In the genomic region with DNA sequence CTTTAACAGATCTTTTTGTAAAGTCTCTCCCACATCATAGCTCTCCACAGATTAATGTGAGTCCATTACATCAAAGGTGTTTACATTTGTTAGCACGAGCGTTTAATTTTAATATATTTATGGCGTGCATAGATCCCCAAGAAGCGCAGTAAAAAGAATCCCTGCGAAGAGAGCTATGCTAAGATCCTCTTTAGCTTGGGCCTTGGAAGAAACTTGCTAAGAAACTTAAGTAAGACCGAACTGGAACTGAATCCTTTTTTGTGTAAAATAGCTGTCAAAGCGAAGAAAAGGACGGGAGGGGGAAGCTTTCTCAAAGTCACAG, we compare ENCODE assay signal across 9 mouse cellular contexts. TPM values are rescaled to one million over a fixed set of nuclear protein-coding genes. Genes with fewer than 3 reads are reported as not detected.
A peak's percentile ranks its signal among the peaks of the same experiment; 100 is the strongest.
DNase-seq lines count a peak whose midpoint lies in the region; ATAC-seq and TF ChIP-seq lines count a peak whose summit lies in the region.
"Had no signal": no experiment of that assay in that cellular context is flagged by ENCODE, and none has a peak within 500 bp of the region (broad histone marks: within the 10 kb centered on the region; RNA-seq: fewer than 3 reads in every experiment).

No protein-coding gene starts in this region.

- TF ChIP-seq CTCF in heart, adult 2 months (IDR thresholded peaks at IDR 0.05) = no peak
- no peak for TF ChIP-seq CTCF in testis, adult 2 months (IDR thresholded peaks at IDR 0.05; ENCODE audit: control insufficient read depth, insufficient read depth, insufficient replicate concordance, low read depth, low read length)

- H3K79me2 ChIP-seq in heart, adult 2 months (replicated peaks; ENCODE audit: control insufficient read depth, insufficient read depth, low read length) = no peaks in the 10 kb centered on the region

- H3K4me2 ChIP-seq in liver, embryonic 13.5 days = peak overlapping the region; percentile 85

- peak overlapping the region; percentile 56 for H3K4me3 ChIP-seq in heart, adult 2 months
- H3K4me3 ChIP-seq in testis, adult 2 months (ENCODE audit: control insufficient read depth, low read depth, low read length) = peak overlapping the region; percentile 91
- peak overlapping the region; percentile 83 for H3K4me3 ChIP-seq in liver, embryonic 13.5 days (replicated peaks)

- peaks cover 1% of the 10 kb centered on the region; the same call in 1 of the 2 replicates for H3K4me1 ChIP-seq in heart, adult 2 months (ENCODE audit: control insufficient read depth, insufficient read depth, low read length)
- no peaks in the 10 kb centered on the region for H3K4me1 ChIP-seq in testis, adult 2 months (ENCODE audit: control insufficient read depth, insufficient read depth, low read length)
- peaks cover 39% of the 10 kb centered on the region for H3K4me1 ChIP-seq in liver, embryonic 13.5 days (replicated peaks)

- no peak for TF ChIP-seq EP300 in heart, adult 2 months (IDR thresholded peaks at IDR 0.05; ENCODE audit: insufficient read depth, low read depth, low read length)

- intact Hi-C loops in heart, adult 2 months (cut with DNase I) = no loop called here

- ATAC-seq in liver, embryonic 13.5 days (ENCODE audit: low read depth) = no peak

- TF ChIP-seq POLR2A in heart, adult 2 months (IDR thresholded peaks at IDR 0.05; ENCODE audit: insufficient read depth, low read depth, low read length) = no peak
- TF ChIP-seq POLR2A in testis, adult 2 months (IDR thresholded peaks at IDR 0.05; ENCODE audit: control insufficient read depth, low read depth, low read length) = no peak

- H3K27ac ChIP-seq in heart, adult 2 months = no peak overlapping the region
- peak overlapping the region; percentile 92 for H3K27ac ChIP-seq in testis, adult 2 months (ENCODE audit: control insufficient read depth, insufficient read depth, low read depth, low read length)
- H3K27ac ChIP-seq in liver, embryonic 13.5 days = peak overlapping the region; percentile 98

- no peaks in the 10 kb centered on the region for H3K36me3 ChIP-seq in heart, adult 2 months (ENCODE audit: control insufficient read depth, insufficient read depth, low read length)
- H3K36me3 ChIP-seq in testis, adult 2 months (ENCODE audit: control insufficient read depth, insufficient read depth, low read length) = no peaks in the 10 kb centered on the region
- H3K36me3 ChIP-seq in liver, embryonic 13.5 days = 0 out of 2 replicates have a peak, but pooled peaks cover 5% of the 10 kb centered on the region

- no peaks in the 10 kb centered on the region for H3K9me3 ChIP-seq in liver, embryonic 13.5 days (replicated peaks)

- peak overlapping the region; percentile 77; the same call in 1 of the 2 replicates for H3K9ac ChIP-seq in heart, adult 2 months (ENCODE audit: low read depth, low read length)
- peak overlapping the region; percentile 93 for H3K9ac ChIP-seq in liver, embryonic 13.5 days

- WGBS in heart, adult 2 months = 44% methylated on average over 8 of the region's 8 CpGs
- 5% methylated on average over 8 of the region's 8 CpGs for WGBS in liver, embryonic 13.5 days (ENCODE audit: insufficient replicate concordance)

- H3K27me3 ChIP-seq in heart, adult 2 months (ENCODE audit: control insufficient read depth, insufficient read depth, low read length) = peaks cover 9% of the 10 kb centered on the region
- no peaks in the 10 kb centered on the region for H3K27me3 ChIP-seq in testis, adult 2 months (ENCODE audit: control insufficient read depth, insufficient read depth, low read length)
- no peaks in the 10 kb centered on the region for H3K27me3 ChIP-seq in liver, embryonic 13.5 days

- DNase-seq in heart, adult 2 months = no peak
- no peak for DNase-seq in heart, postnatal 4 days
- DNase-seq in testis, postnatal 14 days (ENCODE audit: low spot score) = no peak
- DNase-seq in liver, embryonic 13.5 days = no peak
- no peak for DNase-seq in retina, postnatal 1 day
- no peak for DNase-seq in embryo, embryonic 10 days (ENCODE audit: low spot score)
- no peak for DNase-seq in MN1 (ENCODE audit: low spot score)
- DNase-seq: kidney, adult 8-10 months had no signal

RNA-seq across cellular contexts. Expression of gene Slc25a21, which starts 1.0 kb away (rescaled TPM):
- under 1 TPM; 0.34 to 0.66 TPM for total RNA-seq in heart, adult 2 months (2021)
- polyA plus RNA-seq in heart, adult 2 months (2012; rRNA removed) = 0.06 TPM in 1 of 2 replicates, not detected in the other
- total RNA-seq in heart, postnatal 4 days (2021) = under 1 TPM; 0.17 to 0.54 TPM
- polyA plus RNA-seq in testis, adult 2 months (2012; rRNA removed) = 0.75 and 0.84 TPM in 2 replicates
- polyA plus RNA-seq in liver, embryonic 13.5 days (2015; fragmentation: Nextera tagmentation; extraction: Ambion mirVana) = 25.5 and 33.6 TPM in 2 replicates

RNA-seq across cellular contexts. Expression of gene Prps1l3, which starts 34.0 kb away (rescaled TPM):
- 10 to 100 TPM; 18.5 to 20.4 TPM for total RNA-seq in heart, adult 2 months (2021)
- 5.8 and 13.1 TPM in 2 replicates for polyA plus RNA-seq in heart, adult 2 months (2012; rRNA removed)
- total RNA-seq in heart, postnatal 4 days (2021) = 10 to 100 TPM; 20.6 to 22.4 TPM
- 15.3 and 18.8 TPM in 2 replicates for polyA plus RNA-seq in testis, adult 2 months (2012; rRNA removed)
- polyA plus RNA-seq in liver, embryonic 13.5 days (2015; fragmentation: Nextera tagmentation; extraction: Ambion mirVana) = 45.9 and 57.1 TPM in 2 replicates

RNA-seq across cellular contexts. Expression of gene Mipol1, which starts 34.0 kb away (rescaled TPM):
- 1 to 10 TPM; 4.1 to 4.5 TPM for total RNA-seq in heart, adult 2 months (2021)
- 1.3 and 1.5 TPM in 2 replicates for polyA plus RNA-seq in heart, adult 2 months (2012; rRNA removed)
- 1 to 10 TPM; 8.5 TPM for total RNA-seq in heart, postnatal 4 days (2021)
- polyA plus RNA-seq in testis, adult 2 months (2012; rRNA removed) = 2.7 and 4.1 TPM in 2 replicates
- 4.2 and 4.8 TPM in 2 replicates for polyA plus RNA-seq in liver, embryonic 13.5 days (2015; fragmentation: Nextera tagmentation; extraction: Ambion mirVana)

Comparison
In these comparisons a context has a peak if more than half of its experiments do, and no peak if none do; other contexts are left out.
1. RNA of gene Slc25a21, which starts 1.0 kb away (polyA plus RNA-seq): 25.5 to 33.6 TPM in liver, embryonic 13.5 days; 0.75 to 0.84 TPM in testis, adult 2 months and 0.06 TPM in heart, adult 2 months; every median in the first group is over 10 times any median in the second.
2. Peak in every context shown above with its lines, with median percentiles within 50 percentile points of each other: H3K4me3 ChIP-seq.